Mouse (Mus musculus): Measurements from ENCODE around the gene S100pbp. TPM values are rescaled to one million over a fixed set of nuclear protein-coding genes. Genes with fewer than 3 reads are reported as not detected.

S100pbp gene
- total RNA-seq, 2 experiments from 2014 or later, result 33.9 to 34.5 TPM

DNA sequence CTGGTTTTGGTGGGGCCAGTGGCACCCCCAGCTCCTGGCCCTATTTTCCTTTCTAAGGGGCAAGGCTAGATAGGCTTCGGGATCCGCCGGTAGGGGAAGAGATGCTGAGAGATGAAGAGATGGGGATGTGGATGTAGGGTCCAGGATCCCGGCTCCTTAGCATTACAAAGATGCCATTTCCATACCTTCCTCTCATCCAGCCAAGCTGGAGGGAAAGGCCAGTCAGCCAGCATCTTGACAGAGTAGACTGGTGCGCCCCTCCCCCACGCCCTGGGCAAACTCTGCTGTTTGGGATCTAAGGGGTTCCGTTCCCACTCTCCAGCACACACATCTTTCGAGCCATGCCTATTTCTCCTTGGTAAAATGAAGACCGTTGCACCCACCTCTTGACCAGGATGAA is 83.5 kb downstream of the S100pbp start:
- no peak overlapping the region for H3K27ac ChIP-seq
- intact Hi-C loops (cut with DNase I), result no loop called here
- no peak for DNase-seq (ENCODE audit: extremely low spot score in 1 of 2, low spot score in 2 of 2)
- TF ChIP-seq CTCF (IDR thresholded peaks at IDR 0.05), result no peak
- no peak overlapping the region for H3K4me3 ChIP-seq

DNA sequence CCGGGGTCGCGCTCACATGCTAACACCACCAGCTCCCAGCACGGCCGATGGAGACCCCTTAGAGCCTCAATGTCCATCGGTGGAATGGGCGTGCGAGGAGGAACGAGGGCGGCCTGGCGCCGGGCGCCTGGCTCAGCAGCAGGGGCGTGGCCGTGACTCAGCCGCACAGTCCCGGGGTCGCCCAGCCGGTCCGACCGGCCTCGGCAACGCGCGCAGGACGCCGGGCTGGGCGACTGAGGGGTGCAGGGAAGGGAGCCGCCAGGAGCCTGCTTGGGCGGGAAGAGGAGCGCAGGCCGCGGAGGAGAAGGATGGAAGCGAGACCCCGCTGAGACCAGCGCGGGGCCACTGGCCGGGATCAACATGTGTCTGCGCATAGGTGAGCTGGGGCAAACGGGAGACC is 84.2 kb downstream of the S100pbp start, which contains the start of gene Tmem54:
Tmem54 (plus strand) TSS at position 193 of the 400 bp plus-strand sequence.
- H3K4me3 ChIP-seq, result no peak within 1 kb of the TSS
- intact Hi-C loops (cut with DNase I), result no loop called here
- DNase-seq (ENCODE audit: extremely low spot score in 1 of 2, low spot score in 2 of 2), result no peak
- TF ChIP-seq CTCF (IDR thresholded peaks at IDR 0.05), result no peak
- no peak within 1 kb of the TSS for H3K27ac ChIP-seq

DNA sequence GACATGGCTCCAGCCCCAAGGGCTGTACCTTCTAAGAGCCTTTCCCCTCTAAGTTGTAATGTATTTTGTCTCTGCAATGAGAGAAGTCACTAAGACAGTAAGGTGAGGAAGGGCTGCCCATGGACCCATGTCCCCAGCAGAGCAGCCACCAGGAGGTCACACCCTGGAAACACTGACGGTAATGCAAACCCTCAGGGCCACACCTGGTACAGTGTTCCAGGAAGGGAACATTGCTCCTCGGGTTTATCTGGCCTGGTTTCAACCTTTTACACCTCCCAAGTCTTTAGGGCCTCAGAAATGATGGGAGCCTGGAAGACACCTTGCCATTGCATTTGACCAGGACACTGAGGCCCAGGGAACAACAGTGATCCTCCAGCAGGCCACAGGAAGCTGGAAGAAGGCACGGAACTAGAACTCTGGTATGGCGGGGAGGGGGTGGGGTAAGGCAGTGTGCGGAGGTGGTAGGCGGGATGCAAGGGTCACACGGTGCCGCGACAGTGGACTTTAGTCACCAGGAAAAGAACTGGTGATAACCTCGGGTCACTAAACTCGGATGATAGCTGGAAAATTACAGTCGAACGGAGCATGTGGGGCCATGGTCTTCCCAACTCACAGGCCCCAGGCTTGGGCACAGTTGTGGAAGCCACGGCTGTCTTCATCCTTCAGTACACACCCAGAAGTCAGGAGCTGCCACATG is 87.2 kb downstream of the S100pbp start:
- intact Hi-C loops (cut with DNase I), result no loop called here
- DNase-seq (ENCODE audit: extremely low spot score in 1 of 2, low spot score in 2 of 2), result no peak
- no peak overlapping the region for H3K27ac ChIP-seq
- no peak for TF ChIP-seq CTCF (IDR thresholded peaks at IDR 0.05)
- H3K4me3 ChIP-seq, result no peak overlapping the region

Other genes with a start within 250 kb of the S100pbp start
- gene Azin2, start 227.3 kb downstream of the S100pbp start, total RNA-seq (2021), result 10 to 100 TPM; 45.2 to 53.2 TPM
- gene Ak2, start 197.8 kb downstream of the S100pbp start, total RNA-seq (2021), result 10 to 100 TPM; 25.7 to 30.4 TPM
- gene Rnf19b, start 131.5 kb downstream of the S100pbp start, total RNA-seq (2021), result 10 to 100 TPM; 52.6 to 57.7 TPM
- gene Tmem54, start 84.2 kb downstream of the S100pbp start, total RNA-seq (2021), result not detected
- gene Hpca, start 67.7 kb downstream of the S100pbp start, total RNA-seq (2021), result 100 to 1,000 TPM; 650 to 692 TPM
- gene Fndc5, start 52.7 kb downstream of the S100pbp start, total RNA-seq (2021), result 10 to 100 TPM; 54.0 to 58.1 TPM
- gene Yars, start within 50 bp of the S100pbp start, total RNA-seq (2021), result 10 to 100 TPM; 87.4 to 93.1 TPM
- gene C77080, start 71.7 kb upstream of the S100pbp start, total RNA-seq (2021), result 10 to 100 TPM; 22.5 to 25.9 TPM
- 1 to 10 TPM; 1.8 to 2.2 TPM for gene Sync, start 97.9 kb upstream of the S100pbp start, total RNA-seq (2021)
- gene Rbbp4, start 145.6 kb upstream of the S100pbp start, total RNA-seq (2021), result 100 to 1,000 TPM; 115 to 123 TPM
- gene Zbtb8os, start 146.0 kb upstream of the S100pbp start, total RNA-seq (2021), result 10 to 100 TPM; 29.4 to 30.1 TPM
- gene Zbtb8a, start 188.4 kb upstream of the S100pbp start, total RNA-seq (2021), result 1 to 10 TPM; 5.1 to 5.8 TPM

Data from left cerebral cortex, adult 2 months (tissue).